Mouse (Mus musculus) liver, adult 2 months (tissue): ENCODE results near the gene Smg1.

Experiments used
- CTCF ChIP-seq: fragments of 200-500 bp; IDR thresholded peaks from 2 replicates; pipeline ENCODE4 v1.5.1; 2011; ENCODE audit warnings: low read depth, low read length, control low read depth
- POLR2A ChIP-seq: fragments of 200-500 bp; IDR thresholded peaks from 2 replicates; pipeline ENCODE4 v1.6.1; 2011; ENCODE audit warnings: low read length, control low read depth; ENCODE audit not compliant: insufficient read depth; ENCODE audit errors: extremely low read depth

GRCm38 (mm10) chr7:118248069-118248468 lies 4.6 kb upstream of the Smg1 start:
- TF ChIP-seq CTCF (no peak), POLR2A (no peak)
